Mouse (Mus musculus) spleen, adult 10 weeks (tissue): ENCODE measurements around the gene Hpse. TPM values are rescaled to one million over a fixed set of nuclear protein-coding genes. Genes with fewer than 3 reads are reported as not detected.

Experiments
- polyA plus RNA-seq: library from polyadenylated mRNA; stranded (reverse); fragments of 350-450 nt; fragmentation: Illumina TruSeq; extraction: RNeasy Lipid Tissue Mini Kit (QIAGEN cat#74804); gene quantifications from one replicate; pipeline ENCODE4 v1.2.3, GENCODE M21; 2015; ENCODE audit warnings: low replicate concordance; ENCODE audit not compliant: insufficient read depth

The Hpse gene
- polyA plus RNA-seq: 36.3 TPM

DNA sequence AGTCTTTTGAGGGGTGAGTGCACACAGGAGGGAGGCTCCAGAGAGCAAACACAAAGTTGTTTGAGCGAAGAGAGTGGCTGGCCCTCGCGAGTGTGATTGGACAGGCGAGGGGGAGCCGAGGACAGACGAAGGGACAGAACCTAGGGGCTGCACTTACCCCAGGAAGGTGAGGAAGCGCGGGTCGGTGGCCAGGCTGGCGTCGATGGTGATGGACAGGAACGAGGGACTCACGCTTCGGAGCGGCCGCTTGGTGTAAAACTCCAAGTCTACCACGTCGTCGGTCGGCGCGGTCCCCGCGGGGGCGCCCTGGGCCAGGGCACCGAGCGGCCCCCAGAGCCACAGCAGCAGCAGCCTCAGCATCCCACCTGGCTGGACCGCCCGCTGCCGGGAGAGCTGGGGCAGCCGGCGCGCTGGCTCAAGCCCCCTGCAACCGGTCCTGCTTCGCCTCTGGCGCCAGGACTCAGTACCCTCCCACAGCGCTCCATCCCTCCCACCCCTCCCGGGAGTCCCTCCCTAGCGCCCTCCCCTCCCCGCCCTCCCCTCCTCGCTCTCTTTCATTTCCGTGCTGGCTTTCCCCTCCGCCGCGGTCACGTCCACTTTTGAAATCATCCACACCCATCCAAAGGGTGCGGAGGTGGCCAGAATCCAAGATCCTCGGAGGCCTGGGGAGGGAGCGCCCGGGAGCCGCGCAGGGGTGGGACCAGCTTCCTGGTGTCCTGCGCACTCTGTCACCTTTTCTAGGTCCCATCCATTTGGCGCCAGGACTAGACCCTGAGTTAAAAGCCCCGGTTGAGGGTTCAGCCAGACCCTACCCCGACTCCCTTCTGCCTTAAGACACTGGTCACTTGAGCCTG, at the start of gene Hpse:
Hpse (minus strand) TSS at position 482 of the 854 bp plus-strand sequence.

DNA sequence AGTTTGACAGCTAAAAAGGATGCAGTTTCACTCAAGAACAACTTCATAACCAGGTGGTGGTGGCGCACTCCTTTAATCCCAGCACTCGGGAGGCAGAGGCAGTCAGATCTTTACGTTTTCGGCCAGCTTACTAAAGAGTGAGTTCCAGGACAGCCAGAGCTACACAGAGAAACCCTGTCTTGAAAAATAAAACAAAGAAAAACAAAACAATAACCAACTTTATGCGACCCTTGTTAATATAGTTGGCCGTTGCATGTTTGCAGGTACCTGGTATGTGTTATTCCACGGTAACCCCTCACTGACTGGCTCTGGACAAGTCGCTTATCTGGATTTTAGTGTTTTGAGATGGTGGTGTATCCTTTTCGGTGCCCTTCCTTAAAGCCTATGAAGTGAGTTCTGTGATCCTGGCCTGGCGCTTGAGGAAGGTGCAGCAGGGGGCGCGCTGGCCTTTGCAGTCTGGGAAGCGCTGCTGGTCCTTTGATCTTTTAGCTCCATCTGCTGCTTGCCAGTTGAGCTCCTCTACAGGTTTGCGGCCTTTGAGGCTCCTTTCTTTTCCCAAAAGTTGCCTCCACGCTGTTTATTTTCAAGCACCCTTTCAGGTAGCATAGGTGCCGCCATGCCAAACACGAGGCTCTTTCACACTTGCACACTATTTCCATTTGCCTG, 44.7 kb downstream of the Hpse start, which contains the start of gene Coq2:
Coq2 (minus strand) TSS at position 430 of the 666 bp plus-strand sequence.

Other genes starting within 250 kb of the Hpse start
- gene Lin54, start 219.1 kb downstream of the Hpse start, polyA plus RNA-seq: 17.2 TPM
- 80.2 TPM for gene Cops4, start 201.4 kb downstream of the Hpse start, polyA plus RNA-seq
- gene Plac8, start 147.5 kb downstream of the Hpse start, polyA plus RNA-seq: 767 TPM
- 69.1 TPM for gene Coq2, start 44.6 kb downstream of the Hpse start, polyA plus RNA-seq
- gene Helq, start 78.9 kb upstream of the Hpse start, polyA plus RNA-seq: 20.0 TPM
- gene Mrps18c, start 78.9 kb upstream of the Hpse start, polyA plus RNA-seq: 104 TPM
- gene Abraxas1, start 101.2 kb upstream of the Hpse start, polyA plus RNA-seq: 29.5 TPM
- 7.9 TPM for gene Gpat3, start 126.0 kb upstream of the Hpse start, polyA plus RNA-seq